Mouse (Mus musculus): ENCODE data around the gene Atl1.

DNA sequence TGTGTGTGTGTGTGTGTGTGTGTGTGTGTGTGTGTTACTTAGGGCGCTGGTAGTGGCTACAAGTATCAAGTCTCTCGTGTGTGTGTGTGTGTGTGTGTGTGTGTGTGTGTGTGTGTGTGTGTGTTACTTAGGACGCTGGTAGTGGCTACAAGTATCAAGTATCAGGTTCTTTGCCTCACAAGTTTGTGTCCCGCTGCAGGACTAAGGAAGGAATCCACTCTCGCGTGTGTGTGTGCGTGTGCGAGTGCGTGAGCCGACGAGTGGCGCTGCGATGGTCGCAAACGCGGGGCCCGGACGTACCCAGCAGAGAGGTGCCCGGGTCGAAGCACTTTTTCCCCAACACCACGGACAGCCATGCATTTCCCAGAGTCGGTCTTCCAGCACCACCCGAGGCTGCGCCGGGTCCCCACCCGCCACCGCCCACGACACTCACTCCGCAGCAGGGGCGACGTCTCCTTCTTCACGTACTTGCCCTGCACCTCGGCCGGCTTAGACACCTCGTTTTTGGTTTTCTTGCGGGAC lies 93.9 kb downstream of the Atl1 start:
- TF ChIP-seq CTCF (IDR thresholded peaks at IDR 0.05; ENCODE audit: control insufficient read depth, insufficient read depth, low read length): no peak
- TF ChIP-seq POLR2A (IDR thresholded peaks at IDR 0.05; ENCODE audit: borderline replicate concordance, control insufficient read depth, low read depth, low read length): no peak

Measured in bone marrow, adult 2 months (tissue).